Comparison of ENCODE assay signal across 8 mouse cellular contexts in genomic region chr10:26890269-26890955, GRCm38 (mm10).
A peak's percentile ranks its signal among the peaks of the same experiment; 100 is the strongest.
DNase-seq lines count a peak whose midpoint lies in the region; ATAC-seq and TF ChIP-seq lines count a peak whose summit lies in the region.

No protein-coding gene starts in this region.

- H3K4me1 ChIP-seq in cortical plate, adult 2 months (ENCODE audit: control insufficient read depth, insufficient read depth, low read length): no peaks in the 10 kb centered on the region
- no peaks in the 10 kb centered on the region for H3K4me1 ChIP-seq in intestine, postnatal 0 days (replicated peaks; ENCODE audit: control insufficient read depth, insufficient read depth, low read length)
- no peaks in the 10 kb centered on the region for H3K4me1 ChIP-seq in limb, embryonic 11.5 days (ENCODE audit: control insufficient read depth, insufficient read depth, low read length)

- no peaks in the 10 kb centered on the region for H3K9me3 ChIP-seq in intestine, postnatal 0 days (ENCODE audit: control insufficient read depth)
- H3K9me3 ChIP-seq in limb, embryonic 11.5 days (ENCODE audit: control insufficient read depth, low read length): no peaks in the 10 kb centered on the region

- H3K4me3 ChIP-seq in cortical plate, adult 2 months (ENCODE audit: insufficient read depth, low read length): no peak overlapping the region
- H3K4me3 ChIP-seq in intestine, postnatal 0 days (ENCODE audit: low read depth, low read length): no peak overlapping the region
- H3K4me3 ChIP-seq in limb, embryonic 11.5 days (ENCODE audit: low read depth, low read length): no peak overlapping the region

- no peak overlapping the region for H3K9ac ChIP-seq in intestine, postnatal 0 days (ENCODE audit: low read depth, low read length)
- no peak overlapping the region for H3K9ac ChIP-seq in limb, embryonic 11.5 days (ENCODE audit: low read length)

- no peak overlapping the region for H3K4me2 ChIP-seq in intestine, postnatal 0 days (replicated peaks; ENCODE audit: low read depth)
- no peak overlapping the region for H3K4me2 ChIP-seq in limb, embryonic 11.5 days (ENCODE audit: low read depth, severe bottlenecking)

- 0 out of 2 replicates have a peak, but pooled peaks cover 3% of the 10 kb centered on the region for H3K36me3 ChIP-seq in intestine, postnatal 0 days (ENCODE audit: control insufficient read depth, insufficient read depth)
- H3K36me3 ChIP-seq in limb, embryonic 11.5 days (ENCODE audit: control insufficient read depth, insufficient read depth, low read length): no peaks in the 10 kb centered on the region

- ATAC-seq in intestine, postnatal 0 days: no peak
- peak; percentile 77; the same call in 1 of the 2 replicates for ATAC-seq in limb, embryonic 11.5 days (ENCODE audit: insufficient number of reproducible peaks, low FRiP score, low TSS enrichment, low read depth)
- ATAC-seq in monocyte, adult 5-6 weeks (replicated peaks; ENCODE audit: insufficient number of reproducible peaks, low FRiP score, low TSS enrichment, poor library complexity, severe bottlenecking): peak; percentile 87

- no peaks in the 10 kb centered on the region for H3K27me3 ChIP-seq in intestine, postnatal 0 days (replicated peaks; ENCODE audit: control insufficient read depth, insufficient read depth, low read length)
- H3K27me3 ChIP-seq in limb, embryonic 11.5 days (ENCODE audit: control insufficient read depth, insufficient read depth, low read length): no peaks in the 10 kb centered on the region

- 9% methylated on average over 4 of the region's 4 CpGs for WGBS in intestine, postnatal 0 days
- 9% methylated on average over 4 of the region's 4 CpGs for WGBS in limb, embryonic 11.5 days

- DNase-seq in 3T3-L1 (ENCODE audit: low read depth, low spot score): peak; percentile 81
- peak; percentile 58 for DNase-seq in T-cell, adult 2 months (ENCODE audit: low spot score)
- DNase-seq in gastrocnemius, postnatal 25 days: peak; percentile 19
- peak; percentile 84 for DNase-seq in limb, embryonic 11.5 days (ENCODE audit: low spot score)
- DNase-seq in spleen, postnatal 36 days (ENCODE audit: low spot score in 2 of 2): peak; percentile 41 to 48

- TF ChIP-seq POLR2A in cortical plate, adult 2 months (IDR thresholded peaks at IDR 0.05; ENCODE audit: extremely low read depth, insufficient read depth, low read length): no peak

- H3K27ac ChIP-seq in cortical plate, adult 2 months (ENCODE audit: insufficient read depth, low read length): no peak overlapping the region
- no peak overlapping the region for H3K27ac ChIP-seq in intestine, postnatal 0 days (ENCODE audit: low read depth, low read length)
- H3K27ac ChIP-seq in limb, embryonic 11.5 days (replicated peaks; ENCODE audit: low read depth, low read length): no peak overlapping the region

- TF ChIP-seq CTCF in cortical plate, adult 2 months (IDR thresholded peaks at IDR 0.05; ENCODE audit: extremely low read depth, insufficient read depth, low read length): peak; percentile 91
- peak; percentile 91 for TF ChIP-seq CTCF in intestine, postnatal 0 days (IDR thresholded peaks at IDR 0.05; ENCODE audit: low read depth)

Comparison
In these comparisons a context has a peak if more than half of its experiments do, and no peak if none do; other contexts are left out.
1. DNase-seq: peak in every context shown above with its lines; median percentile 84 in limb, embryonic 11.5 days; 81 in 3T3-L1; 58 in T-cell, adult 2 months; 44 in spleen, postnatal 36 days; 19 in gastrocnemius, postnatal 25 days.